Mouse (Mus musculus) liver, postnatal 0 days (tissue): ENCODE data around the gene Inpp5d.
A peak's percentile ranks its signal among the peaks of the same experiment; 100 is the strongest.

ENCODE experiments used
- CTCF ChIP-seq: sonication (generic); IDR thresholded peaks from 2 replicates; pipeline ENCODE4 v1.5.1; 2016; ENCODE audit warnings: antibody characterized with exemption, low read depth
- EP300 ChIP-seq: IDR thresholded peaks from 2 replicates; pipeline ENCODE4 v1.6.1; 2016; ENCODE audit warnings: antibody characterized with exemption, low read depth, mild to moderate bottlenecking

DNA sequence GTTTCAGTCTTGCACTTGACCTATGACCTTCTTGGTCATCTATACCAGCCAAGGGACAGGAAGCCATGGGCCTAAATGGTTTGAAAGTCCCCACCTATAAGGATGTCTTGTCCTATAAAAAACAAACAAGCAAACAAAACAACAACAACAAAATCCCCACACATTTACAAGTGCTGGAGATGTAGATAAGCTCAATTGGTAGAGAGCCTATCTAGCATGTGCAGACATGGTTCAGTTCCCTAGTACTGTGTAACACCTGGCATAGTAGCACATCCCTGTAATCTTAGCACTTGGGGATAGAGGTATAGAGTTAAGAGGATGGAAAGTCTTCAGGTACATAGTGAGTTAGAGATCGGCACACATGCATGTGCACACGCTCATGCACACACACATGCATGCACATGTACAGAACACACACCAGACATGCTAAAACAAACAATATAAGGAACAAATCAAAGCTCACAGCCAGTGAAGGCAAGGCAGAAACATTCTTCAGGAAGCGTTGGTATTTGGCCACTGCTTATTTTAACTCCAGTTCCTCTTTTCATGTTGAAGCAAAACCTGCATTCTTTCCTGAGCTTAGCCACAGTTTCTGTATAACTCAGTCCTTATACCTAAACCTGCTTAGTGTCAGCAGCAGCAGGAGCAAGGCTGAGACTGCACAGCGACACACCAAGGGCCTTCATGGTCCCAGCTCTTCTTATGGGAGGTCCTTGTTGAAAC, 17.9 kb downstream of the Inpp5d start:
- no peak for TF ChIP-seq CTCF
- peak; percentile 94 for TF ChIP-seq EP300
